Mouse (Mus musculus) c-Kit-positive CD71-positive TER-119-negative erythroid progenitor cells, embryonic 14.5 days (primary cell): ENCODE measurements around the gene Plscr1.

Source experiments
- DNase-seq: peaks from one replicate; pipeline ENCODE4 v3.0.0-alpha.2; 2013; ENCODE audit warnings: low read depth

Gene Plscr1

GRCm38 (mm10) chr9:92301213-92301612 lies 51.7 kb downstream of the Plscr1 start:
- DNase-seq: no peak

DNA sequence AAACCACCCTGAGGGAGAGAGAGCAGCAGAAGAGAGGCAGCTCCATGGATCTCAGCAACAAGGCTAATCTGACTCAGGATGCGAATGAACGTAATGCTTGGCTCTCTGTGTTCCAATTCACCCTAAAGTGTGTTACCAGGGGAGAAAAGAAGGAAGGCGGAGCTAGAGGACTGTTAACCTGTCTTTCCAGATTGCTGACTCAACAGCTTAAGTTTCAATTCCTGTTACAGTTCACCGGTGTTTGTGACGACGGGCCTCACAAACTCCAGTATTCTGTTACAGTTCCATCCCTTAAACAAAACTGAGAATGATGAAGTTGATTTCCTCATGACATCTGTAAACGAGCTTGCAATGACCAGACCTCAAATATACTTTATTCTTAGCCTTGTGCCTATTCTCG lies 55.5 kb downstream of the Plscr1 start:
- DNase-seq: no peak

- DNase-seq: no peak
Observed at GRCm38 (mm10) chr9:92305620-92306220, 56.2 kb downstream of the Plscr1 start.

GRCm38 (mm10) chr9:92309077-92309476 lies 59.5 kb downstream of the Plscr1 start, which contains the start of gene 1700057G04Rik:
Gene 1700057G04Rik, plus strand, starts transcription at chr9:92309377.
- DNase-seq: no peak

DNA sequence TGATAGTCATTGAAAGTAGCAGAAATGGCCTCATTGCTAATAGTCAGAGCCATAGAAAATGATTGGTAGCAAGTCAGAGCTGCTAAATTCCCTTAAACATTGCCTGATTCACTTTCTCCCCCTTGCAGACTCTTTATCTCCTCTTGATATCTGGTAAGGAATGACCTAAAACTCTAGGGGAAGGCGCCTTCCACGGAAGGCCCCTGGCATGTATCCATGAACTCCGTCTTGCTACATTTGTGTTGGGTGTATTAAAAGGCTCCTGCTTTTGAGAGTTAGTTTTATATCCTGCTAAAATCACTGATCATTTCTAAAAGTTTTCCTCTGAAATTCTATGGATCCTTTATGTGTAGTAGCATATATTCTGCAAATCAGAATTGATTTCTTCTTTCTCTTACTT lies 67.2 kb downstream of the Plscr1 start:
- DNase-seq: no peak
